Mouse (Mus musculus) lung, postnatal 0 days (tissue): Measurements from ENCODE around the gene Adipoq.

ENCODE experiments used
- CTCF ChIP-seq: IDR thresholded peaks from 2 replicates; pipeline ENCODE4 v1.5.1; 2016; ENCODE audit warnings: antibody characterized with exemption, mild to moderate bottlenecking
- EP300 ChIP-seq: IDR thresholded peaks from 2 replicates; pipeline ENCODE4 v1.6.1; 2016; ENCODE audit warnings: antibody characterized with exemption, mild to moderate bottlenecking, control low read depth

DNA sequence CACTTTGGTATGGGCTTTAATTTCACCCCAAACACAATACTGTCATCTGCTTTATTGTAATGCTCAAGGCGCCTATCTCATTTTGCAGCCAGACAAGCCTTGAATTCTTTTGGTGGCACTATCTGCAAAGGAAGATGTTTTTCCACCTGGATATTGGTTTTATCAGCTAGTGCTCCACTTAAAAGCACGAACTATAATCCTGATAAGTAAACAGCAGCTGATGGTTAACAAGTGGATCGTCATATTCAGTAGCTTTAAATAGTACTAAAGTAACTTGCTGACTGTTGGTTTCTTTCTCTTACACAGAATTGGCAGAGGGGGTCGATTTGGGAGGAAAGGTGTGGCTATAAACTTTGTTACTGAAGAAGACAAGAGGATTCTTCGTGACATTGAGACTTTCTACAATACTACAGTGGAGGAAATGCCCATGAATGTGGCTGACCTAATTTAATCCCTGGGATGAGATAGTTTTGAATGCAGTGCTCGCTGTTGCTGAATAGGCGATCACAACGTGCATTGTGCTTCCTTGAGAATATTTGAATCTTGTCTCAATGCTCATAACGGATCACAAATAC lies 33.4 kb upstream of the Adipoq start:
- TF ChIP-seq CTCF, result no peak
- TF ChIP-seq EP300, result no peak
